Mouse (Mus musculus) embryonic facial prominence, embryonic 15.5 days (tissue): ENCODE measurements around the gene Gphn. TPM values are rescaled to one million over a fixed set of nuclear protein-coding genes. Genes with fewer than 3 reads are reported as not detected.

Source experiments
- ATAC-seq: fragments of 200-750 bp; cut with Nextera tagmentation; 2 replicates; pipeline ENCODE4 v1.8.0; 2017; ENCODE audit warnings: low read depth, moderate TSS enrichment; ENCODE audit not compliant: insufficient number of reproducible peaks, low FRiP score, low TSS enrichment
- H3K27ac ChIP-seq: fragments of 300-500 bp; sonication (generic); replicated peaks from 2 replicates; pipeline ENCODE4 v1.5.1; 2015; ENCODE audit warnings: mild to moderate bottlenecking, inconsistent platforms
- H3K27me3 ChIP-seq: fragments of 300-500 bp; sonication (generic); 2 replicates; pipeline ENCODE4 v1.6.1; 2015; ENCODE audit warnings: inconsistent platforms
- H3K36me3 ChIP-seq: fragments of 300-500 bp; sonication (generic); 2 replicates; pipeline ENCODE4 v1.6.1; 2015; ENCODE audit warnings: mild to moderate bottlenecking, inconsistent platforms
- H3K4me1 ChIP-seq: fragments of 300-500 bp; sonication (generic); 2 replicates; pipeline ENCODE4 v1.6.1; 2015; ENCODE audit warnings: inconsistent platforms
- H3K4me2 ChIP-seq: fragments of 300-500 bp; sonication (generic); replicated peaks from 2 replicates; pipeline ENCODE4 v1.6.1; 2015; ENCODE audit warnings: mild to moderate bottlenecking, inconsistent platforms
- H3K4me3 ChIP-seq: fragments of 300-500 bp; sonication (generic); replicated peaks from 2 replicates; pipeline ENCODE4 v1.5.1; 2015; ENCODE audit warnings: mild to moderate bottlenecking, inconsistent platforms
- H3K9ac ChIP-seq: fragments of 300-500 bp; sonication (generic); 2 replicates; pipeline ENCODE4 v1.6.1; 2015; ENCODE audit warnings: inconsistent platforms
- H3K9me3 ChIP-seq: fragments of 300-500 bp; sonication (generic); replicated peaks from 2 replicates; pipeline ENCODE4 v1.6.1; 2016; ENCODE audit warnings: inconsistent platforms
- WGBS: fragments of 180-500 bp; shearing (Covaris S2); methylation state at CpG from one replicate; pipeline ENCODE4 v1.1.7; 2015; 5-methylcytosine and 5-hydroxymethylcytosine counted together
- polyA plus RNA-seq: library from polyadenylated mRNA; unstranded; fragments of >200 nt; fragmentation: Nextera tagmentation; extraction: Ambion mirVana; gene quantifications from 2 replicates; pipeline ENCODE4 v1.2.1, GENCODE M21; 2015

The Gphn gene
- polyA plus RNA-seq, 1 experiment from 2014 or later = 16.5 TPM

- no peak for ATAC-seq
- no peaks in the 10 kb centered on the region for H3K9me3 ChIP-seq
- no peaks in the 10 kb centered on the region for H3K4me1 ChIP-seq
- H3K4me2 ChIP-seq = no peak overlapping the region
- WGBS = 94% methylated on average over 1 of the region's 1 CpGs
- H3K9ac ChIP-seq = no peak overlapping the region
- H3K4me3 ChIP-seq = no peak overlapping the region
- no peaks in the 10 kb centered on the region for H3K36me3 ChIP-seq
- no peak overlapping the region for H3K27ac ChIP-seq
- H3K27me3 ChIP-seq = no peaks in the 10 kb centered on the region
These were observed 419.1 kb downstream of the Gphn start for GRCm38 (mm10) chr12:78645282-78645681.

- H3K4me1 ChIP-seq = no peaks in the 10 kb centered on the region
- H3K27me3 ChIP-seq = no peaks in the 10 kb centered on the region
- WGBS = 62% methylated on average over 2 of the region's 2 CpGs
- H3K36me3 ChIP-seq = no peaks in the 10 kb centered on the region
- H3K4me3 ChIP-seq = no peak overlapping the region
- no peak overlapping the region for H3K9ac ChIP-seq
- H3K9me3 ChIP-seq = no peaks in the 10 kb centered on the region
- no peak overlapping the region for H3K4me2 ChIP-seq
- no peak for ATAC-seq
- no peak overlapping the region for H3K27ac ChIP-seq
These were observed 433.6 kb downstream of the Gphn start for GRCm38 (mm10) chr12:78659718-78660304.

GRCm38 (mm10) chr12:78678101-78678806, 452.1 kb downstream of the Gphn start:
- no peak for ATAC-seq
- Histone ChIP-seq H3K4me3 (no peak overlapping the region), H3K27me3 (no peaks in the 10 kb centered on the region), H3K36me3 (no peaks in the 10 kb centered on the region), H3K27ac (no peak overlapping the region), H3K4me1 (no peaks in the 10 kb centered on the region), H3K4me2 (no peak overlapping the region), H3K9ac (no peak overlapping the region), H3K9me3 (no peaks in the 10 kb centered on the region)
- 89% methylated on average over 5 of the region's 5 CpGs for WGBS

- no peak overlapping the region for H3K9ac ChIP-seq
- WGBS = 85% methylated on average over 2 of the region's 2 CpGs
- no peaks in the 10 kb centered on the region for H3K9me3 ChIP-seq
- no peaks in the 10 kb centered on the region for H3K4me1 ChIP-seq
- no peak overlapping the region for H3K4me3 ChIP-seq
- H3K27ac ChIP-seq = no peak overlapping the region
- H3K36me3 ChIP-seq = no peaks in the 10 kb centered on the region
- no peak for ATAC-seq
- H3K4me2 ChIP-seq = no peak overlapping the region
- no peaks in the 10 kb centered on the region for H3K27me3 ChIP-seq
These were observed 452.6 kb downstream of the Gphn start for GRCm38 (mm10) chr12:78678807-78679189.

- Histone ChIP-seq H3K4me3 (no peak overlapping the region), H3K27ac (no peak overlapping the region), H3K9ac (no peak overlapping the region), H3K9me3 (no peaks in the 10 kb centered on the region), H3K36me3 (no peaks in the 10 kb centered on the region), H3K4me2 (no peak overlapping the region), H3K4me1 (no peaks in the 10 kb centered on the region), H3K27me3 (no peaks in the 10 kb centered on the region)
- ATAC-seq = no peak
- WGBS = 89% methylated on average over 2 of the region's 2 CpGs
These were observed 454.9 kb downstream of the Gphn start for GRCm38 (mm10) chr12:78681048-78681447.

- Histone ChIP-seq H3K27me3 (no peaks in the 10 kb centered on the region), H3K9me3 (no peaks in the 10 kb centered on the region), H3K4me1 (no peaks in the 10 kb centered on the region), H3K27ac (no peak overlapping the region), H3K9ac (no peak overlapping the region), H3K36me3 (no peaks in the 10 kb centered on the region), H3K4me2 (no peak overlapping the region), H3K4me3 (no peak overlapping the region)
- 76% methylated on average over 4 of the region's 4 CpGs for WGBS
- ATAC-seq = no peak
These were observed 456.1 kb downstream of the Gphn start for GRCm38 (mm10) chr12:78682279-78682678.

- Histone ChIP-seq H3K4me3 (no peak overlapping the region), H3K9me3 (no peaks in the 10 kb centered on the region), H3K36me3 (no peaks in the 10 kb centered on the region), H3K27me3 (no peaks in the 10 kb centered on the region), H3K27ac (no peak overlapping the region), H3K4me1 (no peaks in the 10 kb centered on the region), H3K4me2 (no peak overlapping the region), H3K9ac (no peak overlapping the region)
- ATAC-seq = no peak
- 73% methylated on average over 1 of the region's 1 CpGs for WGBS
These were observed 459.6 kb downstream of the Gphn start for GRCm38 (mm10) chr12:78685669-78686215.

GRCm38 (mm10) chr12:78688876-78689275, 462.7 kb downstream of the Gphn start:
- Histone ChIP-seq H3K9ac (no peak overlapping the region), H3K4me2 (no peak overlapping the region), H3K27ac (no peak overlapping the region), H3K9me3 (no peaks in the 10 kb centered on the region), H3K36me3 (no peaks in the 10 kb centered on the region), H3K4me1 (no peaks in the 10 kb centered on the region), H3K27me3 (no peaks in the 10 kb centered on the region), H3K4me3 (no peak overlapping the region)
- no peak for ATAC-seq
- 82% methylated on average over 5 of the region's 5 CpGs for WGBS

GRCm38 (mm10) chr12:78691325-78691724, 465.1 kb downstream of the Gphn start, which contains the start of gene Fam71d:
TSS of gene Fam71d (plus strand) at chr12:78691535.
- no peak for ATAC-seq
- no peak within 1 kb of the TSS for H3K4me2 ChIP-seq
- no peaks in the 10 kb centered on the region for H3K9me3 ChIP-seq
- H3K36me3 ChIP-seq = no peaks in the 10 kb centered on the region
- no peaks in the 10 kb centered on the region for H3K4me1 ChIP-seq
- H3K9ac ChIP-seq = no peak within 1 kb of the TSS
- no peak within 1 kb of the TSS for H3K27ac ChIP-seq
- H3K4me3 ChIP-seq = no peak within 1 kb of the TSS
- H3K27me3 ChIP-seq = no peaks in the 10 kb centered on the region
- 81% methylated on average over 1 of the region's 1 CpGs for WGBS

- no peak overlapping the region for H3K27ac ChIP-seq
- H3K9ac ChIP-seq = no peak overlapping the region
- H3K4me3 ChIP-seq = no peak overlapping the region
- no peaks in the 10 kb centered on the region for H3K9me3 ChIP-seq
- H3K4me1 ChIP-seq = no peaks in the 10 kb centered on the region
- ATAC-seq = no peak
- 85% methylated on average over 2 of the region's 2 CpGs for WGBS
- H3K4me2 ChIP-seq = no peak overlapping the region
- no peaks in the 10 kb centered on the region for H3K27me3 ChIP-seq
- no peaks in the 10 kb centered on the region for H3K36me3 ChIP-seq
These were observed 467.1 kb downstream of the Gphn start for GRCm38 (mm10) chr12:78693281-78693680.

GRCm38 (mm10) chr12:78717783-78718182, 491.6 kb downstream of the Gphn start:
- H3K36me3 ChIP-seq = no peaks in the 10 kb centered on the region
- H3K27me3 ChIP-seq = no peaks in the 10 kb centered on the region
- no peaks in the 10 kb centered on the region for H3K9me3 ChIP-seq
- no peak overlapping the region for H3K4me2 ChIP-seq
- ATAC-seq = no peak
- no peak overlapping the region for H3K9ac ChIP-seq
- WGBS = 75% methylated on average over 2 of the region's 2 CpGs
- no peak overlapping the region for H3K27ac ChIP-seq
- H3K4me3 ChIP-seq = no peak overlapping the region
- no peaks in the 10 kb centered on the region for H3K4me1 ChIP-seq

GRCm38 (mm10) chr12:78727723-78728122, 501.5 kb downstream of the Gphn start:
- Histone ChIP-seq H3K4me2 (no peak overlapping the region), H3K27me3 (no peaks in the 10 kb centered on the region), H3K4me3 (no peak overlapping the region), H3K36me3 (no peaks in the 10 kb centered on the region), H3K4me1 (no peaks in the 10 kb centered on the region), H3K9ac (no peak overlapping the region), H3K9me3 (no peaks in the 10 kb centered on the region), H3K27ac (no peak overlapping the region)
- no peak for ATAC-seq
- 56% methylated on average over 4 of the region's 4 CpGs for WGBS
